Mouse (Mus musculus): ENCODE data around the gene Iqck. TPM values are rescaled to one million over a fixed set of nuclear protein-coding genes. Genes with fewer than 3 reads are reported as not detected.

The Iqck gene
- polyA plus RNA-seq, 1 experiment from 2014 or later: 2.0 TPM

DNA sequence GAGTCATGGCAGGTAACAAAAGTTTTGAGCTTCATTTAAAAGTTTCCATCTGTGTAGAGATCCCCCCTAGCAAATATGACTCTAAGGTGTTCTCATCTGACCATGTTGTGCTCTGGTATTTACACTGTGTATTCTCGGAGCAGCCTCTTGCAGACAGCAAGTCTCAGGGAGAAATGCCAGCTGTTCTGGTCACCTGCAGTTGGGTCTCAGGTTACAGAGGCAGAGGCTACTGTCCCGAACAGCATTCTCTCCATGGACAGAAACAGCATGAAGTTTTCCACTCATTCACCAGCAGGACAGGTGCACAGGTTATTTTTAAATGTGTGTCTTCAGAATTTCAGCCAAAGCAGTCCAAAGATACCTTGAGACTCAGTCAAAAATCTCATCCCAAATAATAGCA, 89.3 kb downstream of the Iqck start:
- Histone ChIP-seq H3K4me1 (replicated peaks) (peaks cover 6% of the 10 kb centered on the region), H3K9ac (no peak overlapping the region), H3K36me3 (no peaks in the 10 kb centered on the region), H3K9me3 (no peaks in the 10 kb centered on the region), H3K27me3 (replicated peaks) (no peaks in the 10 kb centered on the region), H3K4me2 (replicated peaks) (no peak overlapping the region), H3K4me3 (replicated peaks) (no peak overlapping the region), H3K27ac (no peak overlapping the region)
- ATAC-seq: no peak
- WGBS: 26% methylated on average over 2 of the region's 2 CpGs

- ATAC-seq: no peak
- no peaks in the 10 kb centered on the region for H3K36me3 ChIP-seq
- H3K9me3 ChIP-seq: no peaks in the 10 kb centered on the region
- no peak overlapping the region for H3K27ac ChIP-seq
- no peak overlapping the region for H3K4me2 ChIP-seq (replicated peaks)
- H3K4me3 ChIP-seq (replicated peaks): no peak overlapping the region
- no peaks in the 10 kb centered on the region for H3K27me3 ChIP-seq (replicated peaks)
- WGBS: 67% methylated on average over 3 of the region's 3 CpGs
- H3K4me1 ChIP-seq (replicated peaks): peaks cover 6% of the 10 kb centered on the region
- no peak overlapping the region for H3K9ac ChIP-seq
Observed at GRCm38 (mm10) chr7:118947241-118947640, 91.7 kb downstream of the Iqck start.

DNA sequence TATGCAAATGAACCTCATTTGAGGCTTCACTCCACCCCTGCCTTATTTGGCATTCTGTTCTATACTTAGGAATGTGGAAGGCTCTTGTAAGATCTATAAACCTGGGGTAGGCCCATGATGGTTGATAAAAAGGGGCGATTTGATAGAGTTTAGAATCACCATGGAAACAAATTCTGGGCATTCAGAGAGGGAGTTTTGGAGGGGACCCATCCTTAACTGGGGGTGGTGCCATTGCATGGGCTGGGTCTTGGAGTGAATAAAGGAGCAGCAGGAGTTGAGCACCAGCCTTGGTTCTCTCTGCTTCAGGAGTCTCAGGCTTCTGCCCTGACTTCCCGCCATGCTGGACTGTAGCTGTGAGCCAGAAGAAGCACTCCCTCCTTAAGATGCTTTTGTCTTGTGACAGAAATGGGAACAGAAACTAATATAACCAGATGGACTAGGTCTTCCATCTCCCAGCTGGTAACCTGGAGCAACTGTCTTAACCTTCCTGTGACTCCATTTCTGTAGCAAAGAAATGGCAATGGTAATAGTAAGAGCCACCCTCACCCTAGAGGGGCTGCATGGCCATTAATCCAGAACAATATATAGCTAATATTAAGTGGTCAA, 93.2 kb downstream of the Iqck start:
- H3K36me3 ChIP-seq: no peaks in the 10 kb centered on the region
- H3K4me3 ChIP-seq (replicated peaks): no peak overlapping the region
- H3K9me3 ChIP-seq: no peaks in the 10 kb centered on the region
- no peak overlapping the region for H3K4me2 ChIP-seq (replicated peaks)
- no peak overlapping the region for H3K9ac ChIP-seq
- WGBS: 85% methylated on average over 2 of the region's 2 CpGs
- H3K27ac ChIP-seq: no peak overlapping the region
- no peak for ATAC-seq
- no peaks in the 10 kb centered on the region for H3K27me3 ChIP-seq (replicated peaks)
- H3K4me1 ChIP-seq (replicated peaks): no peaks in the 10 kb centered on the region

DNA sequence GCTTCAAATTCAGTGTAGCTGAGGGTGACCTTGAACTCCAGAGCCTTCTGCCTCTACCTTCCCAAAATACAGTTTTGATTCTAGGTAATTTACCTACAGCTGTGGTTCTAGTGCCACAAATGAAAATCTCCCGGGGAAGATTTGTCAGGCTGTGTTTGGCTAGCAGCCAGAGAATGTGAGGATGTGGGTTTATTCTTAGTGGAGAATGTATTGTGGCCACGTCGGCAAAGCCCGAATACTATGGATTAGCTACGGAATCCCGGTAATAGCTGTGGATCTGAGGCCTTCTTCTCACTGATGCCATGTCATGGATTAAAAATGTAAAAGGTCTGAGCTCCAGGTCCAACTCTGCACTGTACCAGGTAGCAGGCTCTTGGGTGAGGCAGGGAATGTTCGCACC, 94.2 kb downstream of the Iqck start:
- no peak for ATAC-seq
- Histone ChIP-seq H3K9me3 (no peaks in the 10 kb centered on the region), H3K27ac (no peak overlapping the region), H3K4me2 (replicated peaks) (no peak overlapping the region), H3K4me1 (replicated peaks) (no peaks in the 10 kb centered on the region), H3K4me3 (replicated peaks) (no peak overlapping the region), H3K9ac (no peak overlapping the region), H3K36me3 (no peaks in the 10 kb centered on the region), H3K27me3 (replicated peaks) (no peaks in the 10 kb centered on the region)
- WGBS: 52% methylated on average over 7 of the region's 7 CpGs

DNA sequence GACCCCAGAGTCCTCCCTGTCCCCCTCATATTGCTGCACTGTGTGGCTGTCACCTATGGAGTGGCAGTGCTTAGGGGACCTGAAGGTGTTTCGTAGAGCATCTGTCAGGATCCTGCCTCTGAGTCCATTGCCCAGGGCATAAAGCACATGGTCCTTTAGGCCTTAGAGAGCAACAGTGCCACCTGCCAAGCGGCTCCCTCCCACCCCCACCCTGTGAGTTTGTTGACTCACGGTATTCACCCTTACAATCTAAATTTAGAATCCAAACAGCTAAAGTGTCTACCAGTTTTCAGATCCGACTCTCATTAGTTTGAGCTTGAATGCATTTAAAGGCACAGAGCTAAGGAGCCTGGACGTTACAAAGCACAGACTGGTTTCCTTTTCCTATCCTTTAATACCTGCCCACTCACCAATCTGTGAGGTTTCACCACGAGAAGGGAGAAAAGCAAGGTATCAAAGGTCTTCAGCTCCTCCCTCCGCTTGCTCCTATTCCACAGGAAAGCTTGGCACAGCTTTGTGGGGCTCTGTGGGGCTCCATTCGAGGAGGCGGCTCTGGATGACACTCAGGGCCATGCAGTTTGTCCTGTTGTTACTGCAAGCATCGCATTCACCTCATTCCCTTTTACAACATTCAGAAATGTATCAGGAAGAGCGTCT, 98.2 kb downstream of the Iqck start:
- H3K9ac ChIP-seq: no peak overlapping the region
- ATAC-seq: peak; percentile 31; the same call in 1 of the 2 replicates

GRCm38 (mm10) chr7:118954968-118955367, 99.4 kb downstream of the Iqck start:
- H3K36me3 ChIP-seq: no peaks in the 10 kb centered on the region
- no peak overlapping the region for H3K9ac ChIP-seq
- H3K4me3 ChIP-seq (replicated peaks): no peak overlapping the region
- WGBS: 92% methylated on average over 1 of the region's 1 CpGs
- H3K4me1 ChIP-seq (replicated peaks): no peaks in the 10 kb centered on the region
- H3K9me3 ChIP-seq: no peaks in the 10 kb centered on the region
- no peak overlapping the region for H3K27ac ChIP-seq
- no peak overlapping the region for H3K4me2 ChIP-seq (replicated peaks)
- H3K27me3 ChIP-seq (replicated peaks): no peaks in the 10 kb centered on the region
- no peak for ATAC-seq

More for the DNA sequence above, 98.2 kb downstream of the Iqck start:
- Histone ChIP-seq H3K4me1 (replicated peaks) (no peaks in the 10 kb centered on the region), H3K9me3 (no peaks in the 10 kb centered on the region), H3K36me3 (no peaks in the 10 kb centered on the region), H3K4me3 (replicated peaks) (no peak overlapping the region), H3K4me2 (replicated peaks) (no peak overlapping the region), H3K27me3 (replicated peaks) (no peaks in the 10 kb centered on the region), H3K27ac (no peak overlapping the region)
- WGBS: 60% methylated on average over 11 of the region's 11 CpGs

GRCm38 (mm10) chr7:118956616-118957246, 101.2 kb downstream of the Iqck start:
- ATAC-seq: no peak
- 70% methylated on average over 4 of the region's 4 CpGs for WGBS
- no peak overlapping the region for H3K4me2 ChIP-seq (replicated peaks)
- H3K4me3 ChIP-seq (replicated peaks): no peak overlapping the region
- H3K36me3 ChIP-seq: no peaks in the 10 kb centered on the region
- H3K4me1 ChIP-seq (replicated peaks): no peaks in the 10 kb centered on the region
- H3K27ac ChIP-seq: no peak overlapping the region
- H3K9ac ChIP-seq: no peak overlapping the region
- H3K27me3 ChIP-seq (replicated peaks): no peaks in the 10 kb centered on the region
- no peaks in the 10 kb centered on the region for H3K9me3 ChIP-seq

DNA sequence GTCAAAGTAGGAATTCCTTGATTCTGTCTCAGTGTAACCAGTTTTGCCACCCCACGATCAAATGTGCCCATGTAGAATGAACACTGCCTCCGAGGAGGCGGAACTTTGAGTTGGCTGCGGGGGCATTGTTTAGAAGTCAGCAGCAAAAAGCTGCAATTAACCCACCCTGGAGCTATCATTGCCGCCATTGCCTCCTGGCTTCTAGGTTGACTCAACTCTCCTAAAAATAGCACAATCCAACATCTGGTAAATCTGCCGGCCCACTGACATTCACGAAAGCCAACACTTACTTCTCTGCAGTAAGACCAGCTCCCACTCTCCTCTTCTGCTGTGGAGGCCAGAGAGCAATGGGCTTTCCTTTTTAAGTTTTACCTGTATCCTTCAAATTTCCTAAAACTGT, 103.7 kb downstream of the Iqck start:
- no peaks in the 10 kb centered on the region for H3K27me3 ChIP-seq (replicated peaks)
- no peak overlapping the region for H3K4me3 ChIP-seq (replicated peaks)
- H3K9me3 ChIP-seq: no peaks in the 10 kb centered on the region
- no peak overlapping the region for H3K9ac ChIP-seq
- H3K4me1 ChIP-seq (replicated peaks): no peaks in the 10 kb centered on the region
- WGBS: 52% methylated on average over 7 of the region's 7 CpGs
- H3K27ac ChIP-seq: no peak overlapping the region
- no peaks in the 10 kb centered on the region for H3K36me3 ChIP-seq
- no peak for ATAC-seq
- H3K4me2 ChIP-seq (replicated peaks): no peak overlapping the region

- Histone ChIP-seq H3K4me2 (replicated peaks) (no peak overlapping the region), H3K9me3 (no peaks in the 10 kb centered on the region), H3K36me3 (no peaks in the 10 kb centered on the region), H3K4me3 (replicated peaks) (no peak overlapping the region), H3K27me3 (replicated peaks) (no peaks in the 10 kb centered on the region), H3K4me1 (replicated peaks) (no peaks in the 10 kb centered on the region), H3K27ac (no peak overlapping the region), H3K9ac (no peak overlapping the region)
- 10% methylated on average over 3 of the region's 3 CpGs for WGBS
- ATAC-seq: no peak
Observed at GRCm38 (mm10) chr7:118964777-118965176, 109.2 kb downstream of the Iqck start.

GRCm38 (mm10) chr7:118965198-118965597, 109.6 kb downstream of the Iqck start:
- 33% methylated on average over 7 of the region's 7 CpGs for WGBS
- no peaks in the 10 kb centered on the region for H3K27me3 ChIP-seq (replicated peaks)
- no peak overlapping the region for H3K27ac ChIP-seq
- no peaks in the 10 kb centered on the region for H3K4me1 ChIP-seq (replicated peaks)
- H3K4me2 ChIP-seq (replicated peaks): no peak overlapping the region
- no peaks in the 10 kb centered on the region for H3K9me3 ChIP-seq
- no peaks in the 10 kb centered on the region for H3K36me3 ChIP-seq
- H3K4me3 ChIP-seq (replicated peaks): no peak overlapping the region
- no peak overlapping the region for H3K9ac ChIP-seq
- ATAC-seq: no peak

- Histone ChIP-seq H3K9me3 (no peaks in the 10 kb centered on the region), H3K36me3 (no peaks in the 10 kb centered on the region), H3K4me3 (replicated peaks) (no peak overlapping the region), H3K4me2 (replicated peaks) (no peak overlapping the region), H3K27ac (no peak overlapping the region), H3K9ac (no peak overlapping the region), H3K27me3 (replicated peaks) (no peaks in the 10 kb centered on the region), H3K4me1 (replicated peaks) (no peaks in the 10 kb centered on the region)
- 85% methylated on average over 3 of the region's 3 CpGs for WGBS
- no peak for ATAC-seq
Observed at GRCm38 (mm10) chr7:118968870-118969269, 113.3 kb downstream of the Iqck start.

DNA sequence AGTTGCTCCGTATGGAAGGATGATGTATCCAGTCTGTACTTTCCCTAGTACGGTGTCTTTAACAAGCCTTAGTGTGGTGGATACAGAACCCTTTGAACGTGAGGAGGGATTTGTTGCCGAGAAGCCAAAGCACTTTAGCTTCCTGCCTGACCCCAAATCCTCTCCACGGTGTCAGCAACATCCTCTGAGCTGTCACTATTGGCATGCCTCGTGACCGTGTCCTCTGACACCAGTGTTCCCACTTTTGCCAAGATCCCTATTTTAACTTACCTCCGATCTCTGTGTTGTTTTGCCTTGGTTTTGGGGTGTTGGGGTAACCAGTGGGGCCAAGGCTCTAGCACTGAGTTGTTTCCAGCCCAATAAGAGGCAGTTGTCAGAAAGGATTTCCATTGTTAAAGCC, 115.9 kb downstream of the Iqck start:
- Histone ChIP-seq H3K9me3 (no peaks in the 10 kb centered on the region), H3K27ac (no peak overlapping the region), H3K9ac (no peak overlapping the region), H3K4me1 (replicated peaks) (no peaks in the 10 kb centered on the region), H3K36me3 (no peaks in the 10 kb centered on the region), H3K4me2 (replicated peaks) (no peak overlapping the region), H3K27me3 (replicated peaks) (no peaks in the 10 kb centered on the region), H3K4me3 (replicated peaks) (no peak overlapping the region)
- no peak for ATAC-seq
- 88% methylated on average over 8 of the region's 8 CpGs for WGBS

DNA sequence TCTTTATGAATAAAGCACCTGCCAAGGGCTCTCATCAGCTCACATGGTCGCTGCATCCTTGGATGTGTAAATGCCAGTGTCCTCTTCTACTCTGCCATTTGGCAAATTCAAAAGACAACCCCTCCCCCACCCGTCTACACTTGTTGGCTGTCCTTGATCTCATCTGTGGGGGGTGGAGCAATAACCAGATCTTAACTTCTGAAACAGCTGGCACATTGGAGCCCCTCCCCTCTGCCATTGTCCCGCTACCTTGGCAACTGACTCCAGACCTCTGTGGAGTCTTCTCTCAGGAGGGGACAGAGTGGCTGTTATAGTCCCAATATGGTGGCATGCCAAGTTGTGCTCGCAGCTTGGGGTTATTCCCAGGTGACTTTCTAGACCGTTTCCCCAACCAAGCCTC, 116.8 kb downstream of the Iqck start:
- Histone ChIP-seq H3K4me2 (replicated peaks) (no peak overlapping the region), H3K4me1 (replicated peaks) (no peaks in the 10 kb centered on the region), H3K9ac (no peak overlapping the region), H3K9me3 (no peaks in the 10 kb centered on the region), H3K27ac (no peak overlapping the region), H3K36me3 (no peaks in the 10 kb centered on the region), H3K27me3 (replicated peaks) (no peaks in the 10 kb centered on the region), H3K4me3 (replicated peaks) (no peak overlapping the region)
- no peak for ATAC-seq
- WGBS: 80% methylated on average over 5 of the region's 5 CpGs
